Mouse (Mus musculus) megakaryocyte, embryonic 14.5 days (primary cell): ENCODE results near the gene Ctnnbip1. TPM values are rescaled to one million over a fixed set of nuclear protein-coding genes. Genes with fewer than 3 reads are reported as not detected.
A peak's percentile ranks its signal among the peaks of the same experiment; 100 is the strongest.

Experiments used
- H3K27me3 ChIP-seq: replicated peaks from 2 replicates; pipeline ENCODE3; 2012; ENCODE audit warnings: inconsistent platforms
- H3K36me3 ChIP-seq: replicated peaks from 2 replicates; pipeline ENCODE3; 2012; ENCODE audit warnings: low read length, inconsistent platforms, mixed read lengths
- H3K4me1 ChIP-seq: 2 replicates; pipeline ENCODE4 v1.6.1; 2012; ENCODE audit warnings: inconsistent platforms
- H3K4me3 ChIP-seq: replicated peaks from 2 replicates; pipeline ENCODE3; 2012; ENCODE audit warnings: moderate library complexity, mild to moderate bottlenecking, inconsistent platforms
- H3K9me3 ChIP-seq: 2 replicates; pipeline ENCODE4 v1.6.1; 2012; ENCODE audit warnings: inconsistent platforms
- FLI1 ChIP-seq: IDR thresholded peaks from 2 replicates; pipeline ENCODE4 v1.6.1; 2012; ENCODE audit warnings: low read length, inconsistent platforms, mixed read lengths
- GATA1 ChIP-seq: IDR thresholded peaks from 3 replicates; pipeline ENCODE4 v1.6.1; 2012; ENCODE audit warnings: mixed read lengths, low read length, inconsistent platforms, borderline replicate concordance
- polyA plus RNA-seq: library from polyadenylated mRNA; stranded (reverse); fragments of >175 nt; gene quantifications from 2 replicates; pipeline ENCODE4 v1.2.3, GENCODE M21; 2012; ENCODE audit warnings: low replicate concordance; ENCODE audit not compliant: insufficient read depth

The Ctnnbip1 gene
- polyA plus RNA-seq, 1 experiment = 14.5 TPM

GRCm38 (mm10) chr4:149599549-149599948 is 81.5 kb downstream of the Ctnnbip1 start:
- TF ChIP-seq FLI1 (no peak), GATA1 (no peak)
- H3K36me3 ChIP-seq = no peaks in the 10 kb centered on the region
- peaks cover 40% of the 10 kb centered on the region for H3K4me1 ChIP-seq
- 0 out of 2 replicates have a peak, but pooled peaks cover 6% of the 10 kb centered on the region for H3K9me3 ChIP-seq
- H3K4me3 ChIP-seq = no peak overlapping the region
- H3K27me3 ChIP-seq = peaks cover 13% of the 10 kb centered on the region

- peaks cover 10% of the 10 kb centered on the region for H3K27me3 ChIP-seq
- H3K4me3 ChIP-seq = peak overlapping the region; percentile 51
- H3K9me3 ChIP-seq = 0 out of 2 replicates have a peak, but pooled peaks cover 6% of the 10 kb centered on the region
- peaks cover 40% of the 10 kb centered on the region for H3K4me1 ChIP-seq
- TF ChIP-seq FLI1 (no peak), GATA1 (no peak)
- H3K36me3 ChIP-seq = no peaks in the 10 kb centered on the region
Measured at GRCm38 (mm10) chr4:149600130-149600529, 82.1 kb downstream of the Ctnnbip1 start.

- no peak for TF ChIP-seq FLI1
- TF ChIP-seq GATA1 = no peak
- Histone ChIP-seq H3K36me3 (no peaks in the 10 kb centered on the region), H3K4me1 (peaks cover 53% of the 10 kb centered on the region), H3K27me3 (peaks cover 10% of the 10 kb centered on the region), H3K4me3 (no peak overlapping the region), H3K9me3 (no peaks in the 10 kb centered on the region)
Measured at GRCm38 (mm10) chr4:149601484-149601883, 83.4 kb downstream of the Ctnnbip1 start.

GRCm38 (mm10) chr4:149602236-149602635 is 84.2 kb downstream of the Ctnnbip1 start:
- H3K4me1 ChIP-seq = peaks cover 60% of the 10 kb centered on the region
- H3K27me3 ChIP-seq = peaks cover 9% of the 10 kb centered on the region
- TF ChIP-seq FLI1 (no peak), GATA1 (no peak)
- no peaks in the 10 kb centered on the region for H3K36me3 ChIP-seq
- no peak overlapping the region for H3K4me3 ChIP-seq
- no peaks in the 10 kb centered on the region for H3K9me3 ChIP-seq

GRCm38 (mm10) chr4:149603860-149604259 is 85.8 kb downstream of the Ctnnbip1 start:
- TF ChIP-seq GATA1 = no peak
- TF ChIP-seq FLI1 = no peak
- H3K4me1 ChIP-seq = peaks cover 60% of the 10 kb centered on the region
- no peaks in the 10 kb centered on the region for H3K9me3 ChIP-seq
- no peaks in the 10 kb centered on the region for H3K36me3 ChIP-seq
- peaks cover 8% of the 10 kb centered on the region for H3K27me3 ChIP-seq
- H3K4me3 ChIP-seq = no peak overlapping the region

- 0 out of 2 replicates have a peak, but pooled peaks cover under 1% of the 10 kb centered on the region for H3K9me3 ChIP-seq
- H3K4me3 ChIP-seq = no peak overlapping the region
- TF ChIP-seq FLI1 (no peak), GATA1 (no peak)
- peaks cover 59% of the 10 kb centered on the region for H3K4me1 ChIP-seq
- H3K36me3 ChIP-seq = no peaks in the 10 kb centered on the region
- H3K27me3 ChIP-seq = peaks cover 11% of the 10 kb centered on the region
Measured at GRCm38 (mm10) chr4:149604518-149604917, 86.5 kb downstream of the Ctnnbip1 start.

- Histone ChIP-seq H3K4me3 (no peak overlapping the region), H3K36me3 (no peaks in the 10 kb centered on the region), H3K4me1 (peaks cover 56% of the 10 kb centered on the region), H3K27me3 (peaks cover 11% of the 10 kb centered on the region), H3K9me3 (0 out of 2 replicates have a peak, but pooled peaks cover 3% of the 10 kb centered on the region)
- TF ChIP-seq GATA1 (no peak), FLI1 (no peak)
Measured at GRCm38 (mm10) chr4:149606056-149606455, 88.0 kb downstream of the Ctnnbip1 start.

- no peaks in the 10 kb centered on the region for H3K36me3 ChIP-seq
- TF ChIP-seq FLI1 (no peak), GATA1 (no peak; the same call in 2 of the 3 replicates)
- H3K4me3 ChIP-seq = peak overlapping the region; percentile 7
- peaks cover 11% of the 10 kb centered on the region for H3K27me3 ChIP-seq
- H3K9me3 ChIP-seq = 0 out of 2 replicates have a peak, but pooled peaks cover 3% of the 10 kb centered on the region
- H3K4me1 ChIP-seq = peaks cover 53% of the 10 kb centered on the region
Measured at GRCm38 (mm10) chr4:149606766-149607358, 88.8 kb downstream of the Ctnnbip1 start.

GRCm38 (mm10) chr4:149607591-149608308 is 89.7 kb downstream of the Ctnnbip1 start:
- Histone ChIP-seq H3K4me1 (peaks cover 49% of the 10 kb centered on the region), H3K9me3 (0 out of 2 replicates have a peak, but pooled peaks cover 3% of the 10 kb centered on the region), H3K4me3 (peak overlapping the region; percentile 46), H3K27me3 (peaks cover 11% of the 10 kb centered on the region), H3K36me3 (no peaks in the 10 kb centered on the region)
- TF ChIP-seq GATA1 (no peak), FLI1 (no peak)

GRCm38 (mm10) chr4:149608309-149608638 is 90.2 kb downstream of the Ctnnbip1 start:
- Histone ChIP-seq H3K36me3 (no peaks in the 10 kb centered on the region), H3K9me3 (0 out of 2 replicates have a peak, but pooled peaks cover 3% of the 10 kb centered on the region), H3K4me3 (no peak overlapping the region), H3K4me1 (peaks cover 49% of the 10 kb centered on the region), H3K27me3 (peaks cover 11% of the 10 kb centered on the region)
- TF ChIP-seq GATA1 (no peak), FLI1 (no peak)
